Mouse (Mus musculus) urinary bladder, postnatal 14 days (tissue): ENCODE results near the gene Olfr39.
"Not testable (repeated sequence)": the region's sequence is repeated elsewhere in the genome, so short reads cannot be mapped to it uniquely, and the experiment has no call there.

ENCODE experiments used
- DNase-seq: peaks from one replicate; pipeline ENCODE4 v3.0.0; 2021; ENCODE audit warnings: low spot score

Olfr39 gene

DNA sequence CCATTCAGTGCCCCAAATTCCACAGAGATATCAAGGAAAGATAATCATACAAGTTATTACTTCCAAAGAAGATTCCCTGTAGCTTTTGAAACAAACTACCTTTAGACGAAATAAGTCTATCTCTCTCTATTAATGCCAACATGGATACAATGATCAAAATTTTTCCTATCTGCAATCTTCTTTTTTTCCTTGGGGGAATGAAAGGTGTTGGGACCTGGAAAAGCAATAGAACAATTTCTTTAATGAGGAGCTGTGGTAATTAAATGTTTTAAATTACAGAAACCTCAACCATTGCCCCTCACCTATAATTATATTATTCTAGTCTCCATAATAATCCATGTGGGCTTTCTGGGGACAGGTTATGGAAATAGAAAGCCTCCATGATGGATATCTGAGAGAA lies at the start of gene Olfr39:
Gene Olfr39, plus strand, starts transcription at position 301 of the 400 bp plus-strand sequence.
- no peak for DNase-seq

DNA sequence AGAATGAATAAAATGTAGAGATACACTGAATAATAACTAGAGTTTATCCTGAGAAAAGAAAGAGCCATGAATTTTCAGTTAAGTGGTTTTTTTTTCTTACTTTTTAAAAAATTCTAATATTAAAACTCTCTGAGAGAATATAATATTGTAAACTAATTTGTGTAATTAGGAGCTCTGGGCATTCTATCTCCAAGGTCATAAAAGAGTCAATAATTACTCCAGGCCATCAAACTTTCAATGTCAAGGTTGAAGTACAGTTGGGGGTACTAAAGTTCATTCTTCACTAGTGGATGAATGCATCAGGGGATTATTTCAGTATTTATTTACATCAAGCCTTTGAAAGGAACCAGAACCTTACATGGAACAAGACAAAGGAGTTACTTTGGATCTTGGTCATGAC lies 45.3 kb upstream of the Olfr39 start, which contains the start of gene Olfr872:
Gene Olfr872, plus strand, starts transcription at position 301 of the 400 bp plus-strand sequence.
- DNase-seq, result no peak

DNA sequence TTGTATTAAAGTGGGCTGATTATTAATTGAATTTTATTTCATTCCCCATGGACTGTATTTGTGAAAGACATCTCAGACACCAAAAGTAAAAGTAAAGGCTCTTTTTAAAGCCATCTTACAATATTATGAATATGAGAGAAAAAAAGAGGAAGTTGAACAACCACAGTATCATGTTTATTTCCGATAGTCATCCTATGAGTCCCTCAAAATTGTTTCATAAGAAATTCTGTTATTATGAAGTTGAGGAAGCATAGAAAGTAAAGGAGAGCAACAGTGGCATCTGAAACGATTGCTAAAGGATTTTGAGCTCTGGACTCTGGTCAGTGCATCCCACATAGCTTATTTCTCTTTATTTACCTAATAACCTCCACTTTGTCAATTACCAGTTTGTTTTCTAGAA lies 44.8 kb upstream of the Olfr39 start:
- DNase-seq, result no peak

DNA sequence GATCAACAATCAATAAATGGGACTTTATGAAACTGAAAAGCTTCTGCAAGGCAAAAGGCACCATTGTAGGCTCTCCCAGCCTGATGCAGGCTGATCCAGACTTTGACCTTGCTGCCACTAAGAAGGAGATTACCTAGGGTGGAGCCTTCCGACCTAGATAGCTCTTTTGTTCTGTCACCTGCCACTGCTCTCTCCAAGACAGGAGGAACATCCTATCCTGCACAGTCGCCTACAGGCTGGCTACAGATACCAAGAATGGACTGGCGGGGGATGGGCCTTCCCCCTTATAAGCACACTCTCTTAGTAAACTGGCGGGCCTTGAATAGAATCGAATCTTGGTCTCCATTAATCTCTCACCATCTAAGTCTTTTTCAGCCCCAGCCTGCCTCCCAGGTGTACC lies 13.4 kb downstream of the Olfr39 start:
- not testable (repeated sequence) for DNase-seq

DNA sequence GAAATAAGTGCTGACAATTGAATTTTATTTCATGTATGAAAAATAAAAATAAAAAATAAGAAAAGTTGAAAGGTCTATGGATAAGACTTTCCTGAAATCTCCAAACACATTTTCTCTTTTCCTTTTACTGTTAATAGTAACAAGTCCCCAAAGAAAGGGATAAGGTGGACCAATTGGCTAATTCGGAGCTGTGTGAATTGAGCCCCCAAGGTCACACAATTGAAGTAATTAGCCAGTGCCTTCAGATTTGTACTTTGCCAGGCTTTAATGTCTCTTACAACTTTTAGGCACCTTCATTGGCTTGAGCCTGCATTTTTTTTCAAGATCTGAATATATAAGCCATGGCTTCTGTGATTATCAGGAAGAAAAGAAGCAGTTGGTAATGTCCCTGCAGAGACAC lies 16.1 kb downstream of the Olfr39 start, which contains the start of gene Olfr873:
Gene Olfr873, plus strand, starts transcription at position 301 of the 400 bp plus-strand sequence.
- no peak for DNase-seq

DNA sequence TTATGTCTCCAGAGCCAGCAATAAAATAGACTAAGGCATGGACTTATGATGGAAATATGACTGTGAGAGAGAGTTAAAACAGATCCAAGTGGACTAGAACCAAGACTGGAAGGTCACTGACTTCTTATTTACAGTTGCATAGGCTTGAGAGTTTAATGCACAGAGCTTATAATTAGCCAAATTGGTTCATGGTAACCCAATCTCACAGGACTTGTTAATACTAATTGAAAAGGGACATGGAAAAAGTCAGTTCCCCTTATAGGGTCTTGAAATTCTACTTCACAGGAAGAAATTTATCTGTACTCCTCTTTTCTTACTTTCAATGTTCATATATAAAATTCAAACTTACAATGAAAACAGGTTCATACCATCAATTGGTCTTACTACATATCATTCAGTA lies 53.8 kb downstream of the Olfr39 start, which contains the start of gene Olfr18:
Gene Olfr18, minus strand, starts transcription at position 101 of the 400 bp plus-strand sequence.
- DNase-seq, result no peak
